Mouse (Mus musculus): Measurements from ENCODE around the gene Fgf2.
A peak's percentile ranks its signal among the peaks of the same experiment; 100 is the strongest.

Fgf2 gene

DNA sequence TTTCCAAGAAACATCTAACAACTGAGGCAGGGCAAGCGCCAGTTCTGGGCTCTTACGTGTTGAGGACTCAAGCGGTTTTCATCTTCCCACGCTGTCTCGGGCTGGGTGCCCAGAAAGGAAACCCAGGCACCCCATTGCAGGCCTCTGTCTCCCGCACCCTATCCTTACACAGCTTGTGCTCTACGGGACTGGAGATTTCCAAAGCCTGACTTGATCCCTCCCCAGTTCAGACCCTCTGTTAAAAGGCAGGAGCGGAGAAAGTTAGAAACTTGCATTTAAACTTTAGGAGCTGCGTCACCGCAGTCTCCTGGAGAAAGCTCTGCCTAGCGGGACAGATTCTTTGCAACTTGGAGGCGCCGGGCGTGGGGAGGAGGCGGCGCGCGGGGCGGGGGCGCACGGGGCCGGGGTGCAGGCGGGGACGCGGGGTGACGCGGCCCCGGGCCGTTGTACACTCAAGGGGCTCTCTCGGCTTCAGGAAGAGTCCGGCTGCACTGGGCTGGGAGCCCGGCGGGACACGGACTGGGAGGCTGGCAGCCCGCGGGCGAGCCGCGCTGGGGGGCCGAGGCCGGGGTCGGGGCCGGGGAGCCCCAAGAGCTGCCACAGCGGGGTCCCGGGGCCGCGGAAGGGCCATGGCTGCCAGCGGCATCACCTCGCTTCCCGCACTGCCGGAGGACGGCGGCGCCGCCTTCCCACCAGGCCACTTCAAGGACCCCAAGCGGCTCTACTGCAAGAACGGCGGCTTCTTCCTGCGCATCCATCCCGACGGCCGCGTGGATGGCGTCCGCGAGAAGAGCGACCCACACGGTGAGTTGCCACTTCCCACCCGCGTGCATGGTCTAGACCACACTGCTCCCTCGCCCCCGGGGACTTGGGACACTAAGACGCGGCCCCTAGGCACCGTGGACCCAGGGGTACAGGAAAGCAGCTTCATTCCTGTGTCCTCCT, at the start of gene Fgf2:
Gene Fgf2 (plus strand): TSS at position 126 of the 945 bp plus-strand sequence.
- no peak for DNase-seq (ENCODE audit: low read depth, low spot score)

DNA sequence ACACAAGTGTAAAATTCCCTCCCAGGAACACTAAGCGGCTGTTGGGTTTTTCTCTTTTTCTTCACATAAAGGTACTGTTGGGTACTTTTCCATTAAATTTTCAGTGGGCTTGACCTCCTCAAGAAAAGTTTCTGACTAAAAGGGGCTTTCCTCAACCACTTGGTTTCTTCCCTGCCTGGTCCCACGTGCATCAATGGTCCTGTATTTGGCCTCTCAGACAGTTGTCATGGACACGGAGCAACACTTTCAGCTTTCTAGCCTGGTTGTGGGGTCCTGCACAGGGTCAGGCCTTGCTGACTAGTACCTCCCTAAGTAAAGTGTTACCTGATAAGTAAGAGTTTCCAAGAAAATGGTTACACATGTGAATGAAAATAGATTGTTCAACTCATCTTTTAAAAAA, 48.7 kb upstream of the Fgf2 start:
- no peak for DNase-seq (ENCODE audit: low read depth, low spot score)

DNA sequence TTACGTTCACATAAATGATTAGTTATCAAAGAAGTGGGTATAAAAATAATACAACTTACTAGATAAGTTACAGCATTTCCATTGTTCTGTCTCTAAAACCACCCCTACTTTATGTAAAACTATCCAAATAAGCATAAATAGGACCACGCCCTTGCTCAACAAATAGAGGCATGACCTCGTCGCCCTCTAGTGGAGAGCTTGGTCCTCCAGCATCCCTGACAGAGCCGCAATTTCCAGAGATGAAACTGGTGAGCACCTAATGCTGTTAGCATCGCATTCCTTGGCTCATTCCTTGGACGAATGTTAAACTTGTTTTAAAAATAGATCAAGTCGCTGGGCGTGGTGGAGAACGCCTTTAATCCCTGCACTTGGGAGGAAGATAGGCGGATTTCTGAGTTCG, 45.5 kb upstream of the Fgf2 start:
- peak; percentile 43 for DNase-seq (ENCODE audit: low read depth, low spot score)

- no peak for DNase-seq (ENCODE audit: low read depth, low spot score)
Measured at GRCm38 (mm10) chr3:37303392-37304139, 44.6 kb upstream of the Fgf2 start.

GRCm38 (mm10) chr3:37311897-37312369, 36.2 kb upstream of the Fgf2 start:
- DNase-seq (ENCODE audit: low read depth, low spot score) = no peak

DNA sequence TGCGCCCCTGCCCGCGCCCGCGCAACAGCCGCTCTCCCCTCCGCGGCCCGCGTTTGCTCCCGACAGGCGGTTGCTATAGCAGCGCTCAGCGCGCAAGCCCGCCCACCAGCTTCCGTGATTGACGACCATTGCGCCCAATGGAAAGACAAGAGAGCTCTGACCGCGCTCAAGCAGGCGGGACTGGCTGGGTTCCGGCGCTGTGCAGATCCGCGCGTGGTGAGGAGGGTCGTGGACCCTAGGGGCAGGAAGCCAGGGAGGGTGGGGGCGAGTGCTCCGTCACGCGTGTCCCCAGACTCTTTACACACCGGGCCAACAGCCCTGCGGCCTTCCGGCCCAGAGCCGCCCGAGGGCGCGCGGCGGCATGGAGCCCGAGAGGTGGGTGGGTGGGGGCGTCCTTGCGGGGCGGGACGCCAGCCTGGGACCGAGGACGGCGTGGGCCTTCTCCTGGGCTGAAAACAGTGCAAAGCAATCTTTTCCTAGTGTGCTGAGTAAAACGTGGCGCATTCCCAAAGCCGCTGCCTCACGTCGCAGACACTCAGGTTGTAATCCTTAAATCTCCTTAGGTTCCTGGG, 35.7 kb upstream of the Fgf2 start, which contains the start of the genes Bbs12 and Cetn4:
Gene Bbs12 (plus strand): TSS at position 185 of the 572 bp plus-strand sequence.
Gene Cetn4 (minus strand): TSS at position 339 of the 572 bp plus-strand sequence.
- peak; percentile 77 for DNase-seq (ENCODE audit: low read depth, low spot score)

GRCm38 (mm10) chr3:37313371-37313770, 34.8 kb upstream of the Fgf2 start:
- no peak for DNase-seq (ENCODE audit: low read depth, low spot score)

DNA sequence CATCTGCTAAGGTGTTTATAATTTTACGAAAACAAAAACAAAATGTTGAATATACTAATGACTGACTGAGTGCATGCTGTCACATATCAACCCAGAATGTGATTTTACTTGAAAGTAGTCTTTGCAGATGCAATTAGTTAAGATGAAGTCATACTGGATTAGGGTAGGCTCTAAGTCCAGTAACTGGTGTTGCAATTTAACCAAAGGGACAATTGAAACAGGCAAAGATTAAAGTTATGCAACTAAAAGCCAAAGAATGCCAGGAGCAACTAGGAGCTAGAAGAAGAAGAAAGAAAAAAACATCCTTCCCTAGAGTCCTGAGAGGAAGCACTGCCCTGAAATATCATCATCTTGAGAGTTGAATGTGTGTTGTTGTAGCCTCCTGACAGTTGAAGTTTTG, 31.9 kb upstream of the Fgf2 start:
- no peak for DNase-seq (ENCODE audit: low read depth, low spot score)

GRCm38 (mm10) chr3:37324310-37324709, 23.8 kb upstream of the Fgf2 start:
- no peak for DNase-seq (ENCODE audit: low read depth, low spot score)

GRCm38 (mm10) chr3:37325317-37326112, 22.6 kb upstream of the Fgf2 start:
- DNase-seq (ENCODE audit: low read depth, low spot score) = no peak

GRCm38 (mm10) chr3:37326627-37327026, 21.5 kb upstream of the Fgf2 start:
- DNase-seq (ENCODE audit: low read depth, low spot score) = no peak

- no peak for DNase-seq (ENCODE audit: low read depth, low spot score)
Measured at GRCm38 (mm10) chr3:37328489-37328888, 19.7 kb upstream of the Fgf2 start.

DNA sequence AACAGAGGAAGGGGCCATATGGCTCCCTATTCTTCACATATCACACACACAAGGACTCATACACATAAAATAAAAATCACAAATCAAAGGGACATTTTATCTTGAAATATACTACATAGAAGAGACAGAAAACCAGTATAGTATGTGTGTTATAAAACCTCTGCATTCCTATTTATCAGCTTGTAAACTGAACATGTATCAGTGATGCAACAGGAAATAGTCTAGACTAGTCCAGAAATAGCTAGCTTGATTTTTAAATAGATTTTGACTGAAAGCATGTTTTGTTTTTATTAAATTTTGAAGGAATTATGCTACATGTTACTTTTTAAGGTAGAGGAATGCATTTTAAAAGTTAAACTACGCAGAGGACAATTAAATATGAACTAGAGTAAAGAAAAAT, 18.2 kb upstream of the Fgf2 start:
- no peak for DNase-seq (ENCODE audit: low read depth, low spot score)

- no peak for DNase-seq (ENCODE audit: low read depth, low spot score)
Measured at GRCm38 (mm10) chr3:37331999-37332449, 16.1 kb upstream of the Fgf2 start.

DNA sequence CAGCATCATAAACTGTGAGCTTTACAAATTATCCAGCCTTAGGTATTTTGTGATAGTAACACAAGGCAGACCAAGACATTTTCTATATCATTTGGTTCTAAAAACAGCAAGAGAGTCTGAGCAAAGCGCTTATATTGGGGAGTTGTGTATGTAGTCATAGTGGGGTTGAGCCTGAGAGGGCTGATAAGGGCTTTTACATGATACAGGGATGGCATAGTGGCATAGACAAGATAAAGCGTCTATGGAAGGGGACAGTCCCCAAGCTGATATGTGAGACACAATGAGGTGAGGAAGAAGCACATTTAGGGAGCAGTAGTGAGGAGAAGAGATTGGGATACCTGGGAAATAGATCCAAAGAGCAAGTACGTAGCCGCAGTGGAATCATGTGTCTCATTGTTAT, 14.1 kb upstream of the Fgf2 start:
- DNase-seq (ENCODE audit: low read depth, low spot score) = no peak

- DNase-seq (ENCODE audit: low read depth, low spot score) = no peak
Measured at GRCm38 (mm10) chr3:37341110-37341509, 7.0 kb upstream of the Fgf2 start.

DNA sequence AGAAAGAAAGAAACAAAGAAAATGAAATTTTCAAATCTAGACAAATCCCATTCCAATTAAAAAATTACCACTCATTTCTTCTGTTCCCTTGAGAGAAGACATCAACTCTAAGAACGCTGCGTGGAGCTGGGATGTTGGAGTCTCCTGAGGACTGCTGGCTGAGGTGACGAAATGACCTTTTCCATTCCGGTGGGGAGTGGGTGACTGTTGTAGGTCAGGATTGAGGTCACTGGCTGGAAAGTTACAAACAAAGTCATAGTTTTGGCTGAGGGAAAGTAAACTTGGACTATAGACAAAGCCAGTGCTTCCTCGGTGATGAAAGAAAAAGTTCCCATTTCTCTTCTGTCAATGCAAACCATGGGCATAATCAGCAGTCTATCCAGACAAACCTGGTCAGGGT, 5.3 kb upstream of the Fgf2 start:
- no peak for DNase-seq (ENCODE audit: low read depth, low spot score)

GRCm38 (mm10) chr3:37347671-37348070, 475 bp upstream of the Fgf2 start:
- DNase-seq (ENCODE audit: low read depth, low spot score) = no peak

DNA sequence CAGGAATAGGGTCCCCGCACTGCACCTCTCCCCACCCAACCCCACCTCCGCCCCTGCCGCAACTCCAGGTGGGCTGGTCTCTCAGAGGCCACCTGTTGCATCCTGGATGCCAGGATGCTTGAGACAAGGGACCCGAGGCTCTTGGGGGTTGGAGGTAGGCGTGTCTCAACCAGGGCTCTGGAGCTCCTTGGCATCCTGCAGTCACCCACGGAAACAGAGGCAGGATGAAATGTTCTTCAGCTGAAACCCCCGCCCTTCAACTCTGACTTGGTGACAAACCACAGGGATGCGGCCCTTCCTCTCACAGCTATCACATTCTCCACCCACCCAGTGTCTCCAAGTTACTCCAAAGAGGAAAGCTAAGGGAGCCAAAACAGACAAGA, 1.0 kb downstream of the Fgf2 start:
- DNase-seq (ENCODE audit: low read depth, low spot score) = no peak

- no peak for DNase-seq (ENCODE audit: low read depth, low spot score)
Measured at GRCm38 (mm10) chr3:37350386-37350785, 2.2 kb downstream of the Fgf2 start.

DNA sequence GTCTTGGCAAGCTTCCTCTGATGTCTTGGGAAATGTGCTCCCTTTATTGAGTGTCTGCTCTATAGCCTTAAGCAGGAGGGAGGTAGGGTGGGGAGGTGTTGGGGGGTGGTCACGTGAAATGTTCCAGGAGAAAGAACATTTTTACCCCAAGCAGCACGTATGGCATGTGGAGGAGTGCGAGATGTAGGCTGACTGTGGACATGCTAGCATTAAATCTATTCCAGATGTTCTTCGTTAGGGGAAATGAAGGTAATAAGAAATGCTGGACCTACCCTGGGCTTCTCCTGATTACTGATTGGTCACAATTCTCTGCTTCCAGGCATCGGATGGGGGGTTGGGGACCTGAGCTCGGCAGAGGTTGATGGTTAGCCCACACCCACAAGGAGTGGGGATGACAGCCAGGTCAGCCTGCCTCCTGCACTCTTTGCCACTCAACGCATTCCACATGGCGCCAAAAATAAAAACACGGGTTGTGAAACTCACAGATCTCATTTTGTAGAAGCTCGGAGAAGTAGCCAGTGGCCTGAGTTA, 5.9 kb downstream of the Fgf2 start:
- DNase-seq (ENCODE audit: low read depth, low spot score) = no peak

Measured in WW6 (cell line).